Mouse (Mus musculus): Measurements from ENCODE around the gene Zbtb41.
A peak's percentile ranks its signal among the peaks of the same experiment; 100 is the strongest.
"Not testable (repeated sequence)": the region's sequence is repeated elsewhere in the genome, so short reads cannot be mapped to it uniquely, and the experiment has no call there.

The Zbtb41 gene

DNA sequence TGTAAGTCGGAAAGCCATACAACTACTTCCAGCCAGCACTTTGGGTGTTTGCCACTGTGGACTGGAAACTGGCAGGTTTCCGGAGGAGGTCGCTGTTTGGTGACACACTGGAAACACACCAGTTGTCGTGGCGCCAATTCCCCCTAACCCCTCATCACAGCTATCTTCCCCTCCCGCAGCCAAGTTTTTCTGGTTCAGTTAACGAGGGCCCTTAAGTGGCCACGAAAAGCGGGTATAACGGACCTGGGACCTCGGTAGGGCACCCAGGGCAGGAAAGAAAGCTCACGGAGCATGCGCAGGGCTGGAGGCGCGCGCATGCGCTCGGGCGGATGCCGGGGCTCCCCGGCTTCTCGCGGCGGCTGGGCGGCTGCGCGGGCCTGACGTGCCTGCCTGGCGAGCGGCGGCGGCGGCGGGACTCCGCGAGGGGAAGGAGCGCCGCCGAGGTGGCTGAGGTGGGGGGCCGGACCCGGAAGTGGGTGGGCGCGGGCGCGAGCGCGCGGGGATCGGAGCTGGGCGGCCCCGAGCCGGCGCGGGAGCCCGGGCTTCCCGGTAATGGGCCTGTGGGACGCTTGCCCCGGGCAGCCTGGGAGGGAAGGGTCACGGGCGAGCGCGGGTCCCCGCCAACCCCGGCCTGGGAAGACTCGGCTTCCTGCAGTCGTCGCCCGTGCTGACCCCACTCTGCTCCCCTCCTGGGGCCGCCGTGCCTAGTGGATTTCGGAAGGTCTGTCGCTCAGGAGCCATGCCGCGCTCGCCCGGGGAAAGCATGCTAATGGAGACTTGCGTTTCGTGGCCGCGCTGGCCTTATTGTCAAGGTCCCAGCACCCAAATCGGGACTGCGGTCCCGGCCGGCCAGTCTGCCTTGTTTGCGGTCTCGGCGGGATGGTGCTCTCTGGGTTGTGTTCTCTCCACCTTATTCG, at the start of gene Zbtb41:
Zbtb41 (plus strand) TSS at position 414 of the 917 bp plus-strand sequence.
- DNase-seq = peak; percentile 95

DNA sequence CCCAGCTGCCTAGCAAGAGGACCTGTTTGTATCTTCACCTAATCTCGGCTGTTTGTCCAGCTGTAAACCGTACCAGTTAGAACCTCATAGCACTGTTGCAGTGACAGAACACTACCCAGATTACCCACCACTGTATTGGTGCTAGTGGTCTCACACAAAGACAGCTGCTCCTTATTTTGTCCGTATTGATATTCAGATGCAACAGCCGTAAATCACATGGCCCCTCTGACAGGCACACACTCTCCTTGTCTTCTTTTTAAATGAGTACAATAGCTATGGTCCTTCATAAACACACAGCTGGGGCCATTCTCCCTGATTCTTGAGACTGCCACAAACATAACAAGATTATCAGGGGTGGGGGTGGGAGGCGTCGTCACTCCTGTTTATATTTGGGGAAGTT, 46.2 kb upstream of the Zbtb41 start:
- DNase-seq = peak; percentile 70

DNA sequence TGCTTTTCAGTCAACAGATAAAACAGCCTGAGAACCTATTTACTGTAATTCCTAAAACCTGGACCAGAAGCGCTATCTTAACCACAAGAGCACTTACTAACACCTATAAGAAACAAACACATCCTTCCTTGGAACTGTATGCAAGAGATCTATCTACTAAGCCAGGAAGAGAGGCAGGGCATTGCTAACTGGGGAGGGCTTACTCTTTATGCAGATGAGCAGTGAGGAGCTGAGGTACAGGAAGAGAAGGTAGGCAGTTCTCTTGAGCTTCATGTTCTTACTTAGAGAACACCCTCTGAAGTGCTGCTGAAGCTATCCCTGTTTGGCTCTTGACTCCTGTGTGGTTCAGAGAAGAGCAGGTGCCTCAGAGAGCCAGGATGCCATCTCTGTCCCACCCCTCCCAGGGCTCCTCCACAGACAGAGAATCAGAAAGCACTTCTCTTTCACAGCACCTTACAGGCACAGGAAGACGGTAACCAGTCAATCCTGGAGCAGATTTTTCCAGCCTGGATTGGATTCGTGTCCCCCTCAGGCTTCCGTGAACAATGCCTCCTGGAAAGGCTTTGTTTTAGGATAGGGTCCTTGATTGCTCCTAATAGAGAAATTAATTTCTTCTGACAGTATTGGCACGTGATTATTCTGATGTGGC, 45.3 kb upstream of the Zbtb41 start, which contains the start of gene Crb1:
Crb1 (minus strand) TSS at position 463 of the 649 bp plus-strand sequence.
- DNase-seq = peak; percentile 98

DNA sequence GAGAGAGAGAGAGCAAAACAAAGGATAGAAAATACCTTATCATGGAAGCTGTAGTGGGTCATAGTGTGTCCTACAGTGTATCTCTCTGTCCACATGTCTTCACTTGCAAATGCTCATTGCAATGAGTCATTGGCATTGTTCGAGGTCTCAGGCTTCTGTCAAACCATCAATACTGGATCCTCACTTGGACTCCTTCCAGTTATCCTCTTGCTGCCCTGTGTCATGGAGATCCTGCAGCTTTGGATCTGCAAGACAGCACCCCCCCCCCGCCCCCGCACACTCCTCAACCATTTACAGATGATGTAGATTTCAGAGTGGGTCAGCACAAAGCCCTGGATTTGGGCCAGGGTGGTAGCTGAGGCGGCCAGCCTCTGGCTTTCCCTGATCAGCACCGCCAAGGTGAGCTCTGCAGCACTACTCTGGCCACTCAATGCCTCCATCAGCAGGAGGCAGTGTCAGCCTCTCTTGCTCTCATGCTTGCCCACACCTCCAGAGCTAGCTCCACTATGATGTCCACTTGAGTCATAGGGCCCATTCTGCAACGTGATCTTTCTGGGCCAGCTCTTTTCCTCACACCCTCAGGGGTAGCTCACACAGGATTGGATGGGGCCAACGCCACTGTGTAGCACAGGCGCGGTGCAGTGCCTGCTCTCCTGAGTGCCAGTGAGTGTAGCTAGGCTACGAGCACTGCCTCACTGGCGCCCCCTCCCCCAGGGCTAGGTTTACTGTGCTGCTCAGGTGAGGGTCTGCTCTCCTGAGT, 43.0 kb upstream of the Zbtb41 start:
- peak; percentile 68 for DNase-seq

DNA sequence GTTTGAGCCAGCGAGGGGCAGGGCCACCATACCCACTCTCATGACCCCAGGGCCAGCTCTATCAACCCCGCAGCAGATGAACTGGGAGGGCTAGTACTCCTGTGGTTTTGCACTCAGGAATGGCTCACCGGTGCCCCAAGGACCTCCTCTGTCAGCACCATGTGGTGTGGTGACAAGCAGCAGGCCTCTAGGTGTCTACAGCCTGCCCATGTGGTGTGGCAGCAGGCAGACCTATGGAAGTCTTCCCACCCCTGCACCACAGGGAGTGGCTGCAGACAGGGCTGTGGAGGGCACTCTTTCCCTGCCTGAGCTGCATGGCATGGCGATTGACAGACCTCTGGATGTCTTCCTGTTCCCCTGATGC, 42.5 kb upstream of the Zbtb41 start:
- no peak for DNase-seq

DNA sequence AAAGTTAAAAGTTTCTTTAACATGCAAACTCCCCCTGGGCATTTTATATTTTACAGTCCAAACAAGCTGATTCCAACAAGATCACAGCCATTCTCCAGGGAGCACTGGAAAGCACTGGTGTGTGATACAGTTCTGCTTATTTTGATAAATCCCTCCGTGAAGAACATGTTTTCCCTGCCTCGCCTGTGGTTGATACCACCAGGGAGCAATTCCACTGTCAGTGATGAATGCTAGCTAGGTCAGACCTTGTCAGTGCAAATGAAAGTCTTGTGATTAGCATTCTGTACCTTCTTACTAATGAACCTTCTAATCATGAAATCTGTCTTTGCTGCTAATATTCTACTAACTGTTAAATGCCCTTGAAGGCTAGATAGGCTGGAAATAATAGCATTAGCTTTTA, 30.3 kb upstream of the Zbtb41 start:
- peak; percentile 34 for DNase-seq

DNA sequence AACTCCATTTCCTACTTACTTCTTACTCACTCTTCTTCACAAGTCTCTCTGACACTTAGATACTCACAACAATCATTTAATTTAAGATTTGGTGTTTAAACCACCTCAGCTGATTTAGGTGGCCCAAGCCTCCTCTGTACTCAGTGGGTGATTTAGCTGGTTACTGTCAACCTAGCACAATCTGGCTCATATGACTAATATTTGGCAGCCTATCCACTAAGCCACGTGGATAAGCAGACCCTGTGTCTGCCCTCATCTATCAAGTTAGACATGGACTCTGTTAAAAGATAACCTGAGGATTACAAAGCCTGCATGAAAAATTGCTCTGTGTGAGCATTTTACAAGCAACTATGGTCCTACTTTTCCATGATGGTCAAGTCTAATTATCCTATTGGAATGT, 25.5 kb upstream of the Zbtb41 start:
- DNase-seq = no peak

DNA sequence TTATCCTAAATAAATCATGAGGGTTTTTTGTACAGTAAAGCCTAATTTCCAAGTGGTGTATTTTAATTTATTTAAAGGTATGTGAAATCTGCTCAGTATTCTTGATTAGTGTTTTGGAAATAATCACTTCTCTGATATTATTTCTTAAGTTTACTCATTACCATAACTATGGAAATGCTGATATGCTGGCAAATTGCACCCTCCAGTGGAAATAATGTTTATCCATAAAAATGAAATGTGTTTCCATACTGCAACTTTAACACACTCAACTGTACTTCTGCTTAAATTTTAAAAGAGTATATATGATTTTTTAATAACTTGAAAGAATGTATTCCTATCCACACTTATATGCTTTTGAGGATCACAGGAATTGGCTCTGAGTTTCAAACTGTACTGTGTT, 16.3 kb upstream of the Zbtb41 start:
- DNase-seq = no peak

DNA sequence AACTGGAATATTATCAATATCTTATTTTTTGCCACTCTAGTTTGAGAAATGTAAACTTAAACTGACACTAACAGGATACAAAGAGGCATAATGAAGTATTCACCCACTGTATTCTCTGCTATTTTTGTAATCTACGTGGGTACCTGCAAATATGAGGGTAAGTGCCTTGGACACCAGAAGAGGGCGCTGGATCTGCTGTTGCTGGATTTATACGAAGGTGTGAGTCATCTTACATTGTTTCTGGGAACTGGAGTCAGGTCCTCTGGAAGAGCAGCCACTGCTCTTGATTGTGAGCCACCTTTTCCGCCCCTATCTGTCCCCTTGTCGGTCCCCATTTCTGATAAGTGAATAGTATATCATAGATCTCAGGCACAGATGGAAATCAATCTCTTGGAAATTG, 14.4 kb upstream of the Zbtb41 start:
- DNase-seq = no peak

DNA sequence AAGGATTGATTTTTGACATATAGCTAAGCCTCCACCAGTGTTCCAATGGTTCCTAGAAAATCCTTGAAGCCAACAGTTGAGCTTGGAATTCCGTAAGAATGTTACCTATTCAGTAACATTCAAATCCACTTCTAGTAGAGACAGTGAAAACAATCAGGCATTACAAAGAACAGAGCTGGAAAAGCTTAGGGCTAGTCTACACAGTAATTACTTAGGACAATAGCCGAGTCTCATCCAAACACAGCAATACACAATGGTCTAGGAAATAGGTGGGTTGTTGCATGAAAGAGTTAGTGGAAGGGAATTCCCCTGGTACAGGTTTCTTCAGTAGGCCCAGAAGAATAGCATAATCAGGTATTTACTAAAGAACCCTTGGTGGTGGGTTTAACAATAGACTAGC, 9.7 kb upstream of the Zbtb41 start:
- not testable (repeated sequence) for DNase-seq

DNA sequence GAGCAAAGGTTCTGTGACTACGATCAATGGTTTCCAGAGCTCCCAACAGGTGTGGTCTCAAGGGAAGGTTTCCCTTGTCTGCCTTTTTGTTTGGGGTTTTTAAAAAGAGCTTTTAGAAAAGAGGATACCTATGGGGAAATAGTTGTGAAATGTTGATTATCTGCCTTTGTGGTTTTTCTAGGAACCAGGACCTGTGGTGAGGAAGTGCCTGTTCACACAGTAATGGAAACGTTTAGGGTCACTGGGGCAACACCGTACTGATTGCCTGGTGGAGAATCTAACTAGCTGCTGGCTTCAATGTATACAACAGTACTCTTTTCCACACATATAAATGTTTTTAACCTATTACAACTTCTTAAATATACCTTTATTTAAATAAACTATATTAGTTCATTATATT, 8.6 kb upstream of the Zbtb41 start:
- DNase-seq = no peak

DNA sequence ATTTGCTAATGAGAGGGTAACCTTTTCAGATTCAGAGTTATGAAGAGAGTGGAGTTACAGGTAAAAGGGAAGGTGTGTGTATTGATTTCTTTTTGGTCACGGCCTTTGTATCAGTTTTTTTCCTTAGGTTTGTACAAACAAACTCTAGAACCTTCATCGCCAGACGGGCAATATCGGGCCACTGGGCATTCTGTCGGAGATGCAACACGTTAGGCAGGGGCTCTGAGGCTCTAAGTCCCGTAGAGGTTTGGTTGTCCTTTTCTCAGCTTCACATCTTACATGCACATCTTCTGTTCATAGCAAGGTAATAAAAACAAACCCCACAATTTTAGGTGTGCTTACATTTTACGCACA, 590 bp upstream of the Zbtb41 start:
- DNase-seq = no peak

DNA sequence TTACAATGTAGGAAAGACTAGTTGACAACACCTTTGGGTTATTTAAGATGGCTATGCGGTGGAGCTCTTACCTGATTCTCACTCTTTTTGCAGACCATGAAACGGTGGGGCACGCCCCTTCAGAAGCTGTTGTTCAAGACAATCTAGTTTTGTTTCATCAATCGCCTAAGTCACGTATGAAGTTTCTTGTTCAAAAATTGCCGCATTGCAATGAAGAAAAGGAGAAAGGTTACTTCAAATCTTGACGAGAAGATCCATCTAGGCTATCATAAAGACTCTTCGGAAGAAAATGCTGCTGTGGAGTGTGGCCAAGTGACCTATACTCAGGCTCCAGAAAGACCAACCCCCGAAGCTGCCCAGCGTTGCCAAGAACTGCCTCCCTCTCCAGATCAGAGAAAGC, 853 bp downstream of the Zbtb41 start:
- peak; percentile 36 for DNase-seq

DNA sequence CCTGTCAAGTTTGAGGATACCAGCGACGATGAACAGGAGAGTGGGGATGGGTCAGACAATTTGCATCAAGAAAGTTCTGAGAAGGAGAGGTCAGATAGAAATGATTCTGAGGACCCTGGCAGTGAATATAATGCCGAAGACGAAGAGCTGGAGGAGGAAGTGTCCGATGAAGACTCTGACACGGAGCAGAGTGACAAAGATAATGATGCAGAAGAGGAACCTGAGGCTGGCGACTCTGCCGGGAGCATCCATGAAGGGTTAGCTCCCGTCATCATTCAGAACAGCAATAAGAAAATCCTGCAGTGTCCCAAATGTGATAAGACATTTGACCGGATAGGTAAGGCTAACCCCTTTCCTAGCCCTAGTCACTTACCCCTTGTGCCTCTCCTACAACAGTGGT, 1.8 kb downstream of the Zbtb41 start:
- DNase-seq = peak; percentile 9

DNA sequence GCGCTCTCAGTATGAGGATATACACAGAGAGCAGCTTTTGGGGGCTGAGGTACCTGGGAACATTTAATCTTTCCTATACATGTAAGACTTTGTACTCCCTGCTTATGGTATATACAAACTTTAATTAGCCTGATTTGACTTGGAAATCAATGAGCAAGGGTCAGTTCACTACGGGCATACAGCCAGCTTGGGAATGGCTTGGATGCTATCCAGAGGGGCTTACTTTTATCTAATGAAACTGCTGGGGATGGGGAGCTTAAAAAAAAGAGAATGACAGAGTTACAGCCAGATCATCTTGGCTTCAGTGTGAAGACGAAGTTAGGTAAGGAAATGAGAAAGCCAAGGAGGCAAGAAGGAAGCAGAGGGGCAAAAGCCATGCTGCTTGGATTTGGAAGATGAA, 2.9 kb downstream of the Zbtb41 start:
- peak; percentile 45 for DNase-seq

DNA sequence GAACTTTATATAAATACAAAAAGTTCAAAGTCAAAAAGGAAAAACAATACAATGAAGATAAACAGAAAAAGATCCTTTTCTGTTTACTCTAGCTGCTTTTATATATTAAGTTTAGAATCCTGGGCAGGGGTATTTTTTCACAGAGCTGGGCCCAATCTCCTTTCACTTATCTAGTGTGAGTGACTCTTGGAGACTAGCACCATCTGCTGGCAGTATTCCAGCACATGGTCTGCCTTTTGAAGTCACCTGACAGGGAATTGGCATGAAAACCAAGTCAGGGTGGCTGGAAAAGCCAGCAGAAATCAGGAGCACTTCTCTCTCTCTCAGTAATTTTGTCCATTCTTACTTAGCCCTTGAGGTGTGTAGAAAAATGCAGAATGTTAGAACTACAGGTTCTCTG, 16.3 kb downstream of the Zbtb41 start:
- DNase-seq = peak; percentile 73

DNA sequence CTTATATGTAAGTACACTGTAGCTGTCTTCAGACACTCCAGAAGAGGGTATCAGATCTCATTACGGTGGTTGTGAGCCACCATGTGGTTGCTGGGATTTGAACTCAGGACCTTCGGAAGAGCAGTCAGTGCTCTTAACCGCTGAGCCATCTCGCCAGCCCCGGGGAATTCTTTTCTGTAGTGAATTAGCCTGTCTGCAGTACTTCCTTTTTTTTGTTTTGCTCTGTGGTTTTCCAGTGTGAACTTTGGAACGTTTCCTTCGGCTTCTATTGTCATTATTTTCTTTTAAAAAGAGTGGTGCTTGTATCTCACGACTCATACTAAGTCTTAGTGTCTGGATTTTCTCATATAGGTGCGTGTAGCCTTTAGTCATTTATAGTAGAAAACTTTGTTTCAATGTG, 21.0 kb downstream of the Zbtb41 start:
- not testable (repeated sequence) for DNase-seq

DNA sequence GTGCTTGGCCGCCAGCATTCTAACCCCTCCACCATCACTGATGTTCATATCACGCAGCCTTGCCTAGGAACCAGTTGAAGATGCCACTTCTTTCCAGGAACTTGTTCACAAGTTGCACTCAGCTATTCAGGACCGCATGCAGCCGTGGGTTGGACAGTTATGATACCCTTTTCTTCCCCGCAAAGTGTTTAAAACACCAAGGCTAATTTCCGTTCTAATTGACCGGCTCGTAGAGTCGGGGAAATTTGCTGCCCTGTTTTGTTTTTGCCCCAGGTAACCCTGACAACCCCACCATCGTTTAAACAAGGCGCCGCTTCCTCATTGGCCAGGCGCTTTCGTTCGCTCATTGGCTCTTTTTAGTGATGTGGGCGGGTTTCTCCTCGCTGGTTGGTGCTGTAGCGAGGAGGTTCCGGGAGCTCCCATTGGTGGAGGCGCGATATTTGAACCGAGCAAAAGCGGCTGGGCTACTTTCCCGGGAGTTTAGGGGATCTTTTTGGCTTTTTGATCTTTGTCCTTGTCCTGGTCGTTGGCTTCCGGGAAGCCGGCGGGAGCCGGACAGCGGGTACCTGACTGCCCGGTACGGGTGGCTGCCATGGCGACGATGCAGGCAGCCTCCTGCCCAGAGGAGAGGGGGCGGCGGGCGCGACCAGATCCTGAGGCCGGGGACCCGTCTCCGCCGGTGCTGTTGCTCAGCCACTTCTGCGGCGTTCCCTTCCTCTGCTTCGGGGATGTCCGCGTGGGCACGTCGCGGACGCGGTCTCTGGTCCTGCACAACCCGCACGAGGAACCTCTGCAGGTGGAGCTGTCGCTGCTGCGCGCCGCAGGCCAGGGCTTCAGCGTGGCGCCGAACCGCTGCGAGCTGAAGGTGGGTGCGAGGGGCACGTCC, 32.5 kb downstream of the Zbtb41 start, which contains the start of gene Aspm:
Aspm (plus strand) TSS at position 433 of the 886 bp plus-strand sequence.
- peak; percentile 98 for DNase-seq

DNA sequence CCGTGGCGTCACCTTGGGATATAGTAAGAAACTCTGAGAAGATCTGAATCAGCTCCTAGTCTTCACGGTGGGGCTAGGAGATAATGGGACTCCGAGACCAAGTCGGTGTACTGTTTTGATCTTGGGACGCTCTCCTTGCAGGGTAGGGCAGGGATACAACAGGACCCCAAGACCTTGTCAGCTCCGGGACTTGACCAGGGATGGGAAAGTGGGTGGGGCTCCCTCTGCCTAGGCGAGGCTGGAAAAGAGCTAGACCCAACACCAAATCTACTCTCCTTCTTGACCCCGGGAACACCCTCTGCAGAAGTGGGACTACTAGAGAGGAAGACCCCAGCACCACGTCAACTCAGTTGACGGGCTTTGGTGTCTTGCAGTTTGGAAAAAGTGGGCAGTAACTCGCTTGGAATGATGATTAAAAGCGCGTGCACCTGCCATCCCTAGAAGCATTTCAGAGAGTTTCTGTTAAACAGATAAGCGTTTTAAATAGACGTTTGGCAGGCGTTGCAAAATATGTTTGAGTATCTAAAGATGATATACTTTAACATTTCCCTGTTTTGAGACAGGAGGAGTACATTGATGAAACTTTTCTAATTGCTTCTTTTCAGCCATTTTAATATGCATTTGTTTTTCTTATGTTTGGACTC, 33.3 kb downstream of the Zbtb41 start:
- peak; percentile 52 for DNase-seq

DNA sequence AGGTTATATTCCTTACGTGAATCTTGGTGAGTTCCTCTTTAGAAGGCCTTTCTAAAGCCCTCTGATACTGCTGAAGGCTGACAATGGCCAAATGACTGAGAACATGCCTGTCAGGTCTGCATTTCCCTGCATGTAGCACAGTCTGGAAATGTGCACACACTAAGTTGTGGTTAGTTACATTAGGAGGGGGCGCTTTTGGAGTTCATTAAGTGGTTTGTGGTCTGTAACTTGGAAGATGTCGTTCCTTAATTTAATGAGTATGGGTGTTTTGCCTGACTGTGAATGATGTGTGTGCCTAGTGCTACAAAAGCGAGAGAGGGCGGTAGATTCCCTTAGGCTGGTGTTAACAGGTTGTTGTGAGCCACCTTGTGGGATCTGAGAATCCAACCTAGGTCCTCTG, 38.7 kb downstream of the Zbtb41 start:
- no peak for DNase-seq

DNA sequence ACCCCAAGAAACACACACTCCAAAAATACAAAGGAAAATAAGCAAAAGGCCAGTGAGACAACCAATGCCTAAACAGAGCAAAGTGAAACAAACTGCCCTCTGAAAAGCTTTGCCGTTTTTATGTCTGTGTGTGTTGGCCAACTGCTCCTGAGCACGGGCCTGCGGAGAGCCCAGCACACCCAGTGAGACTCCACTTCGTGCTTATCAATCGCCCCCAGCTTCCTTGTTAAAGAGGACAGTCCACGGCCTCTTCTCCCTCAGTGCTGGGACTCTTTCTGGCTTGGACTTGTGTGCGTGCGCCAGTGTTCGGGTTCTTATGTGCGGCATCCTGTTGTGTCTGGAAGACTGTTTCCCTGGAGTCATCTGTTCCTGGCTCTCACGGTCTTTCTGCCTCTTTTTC, 43.8 kb downstream of the Zbtb41 start:
- no peak for DNase-seq

DNA sequence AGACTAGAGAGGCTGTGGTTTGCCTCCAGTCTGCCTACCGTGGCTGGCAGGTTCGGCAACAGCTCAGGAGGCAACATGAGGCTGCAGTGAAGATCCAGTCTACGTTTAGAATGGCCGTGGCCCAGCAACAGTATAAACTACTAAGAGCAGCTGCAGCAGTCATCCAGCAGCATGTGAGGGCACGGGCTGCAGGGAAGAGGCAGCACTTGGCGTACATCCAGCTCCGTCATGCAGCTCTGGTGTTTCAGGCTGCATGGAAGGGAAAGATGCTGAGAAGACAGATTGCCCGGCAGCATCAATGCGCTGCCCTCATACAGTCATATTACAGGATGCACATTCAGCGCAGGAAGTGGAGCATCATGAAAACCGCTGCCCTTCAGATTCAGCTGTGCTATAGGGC, 56.8 kb downstream of the Zbtb41 start:
- peak; percentile 7 for DNase-seq

Measured in retina, postnatal 1 day (tissue).